Mouse (Mus musculus) inflammation-experienced regulatory T-cells, adult 6 months (primary cell): Measurements from ENCODE around the gene Fuca1. TPM values are rescaled to one million over a fixed set of nuclear protein-coding genes. Genes with fewer than 3 reads are reported as not detected.

Experiments used
- ATAC-seq: one replicate; pipeline ENCODE4 v1.8.0; 2017
- polyA plus RNA-seq, 3 experiments: library from polyadenylated mRNA; unstranded; fragments of 100-300 nt; shearing (Covaris generic); gene quantifications; one replicate each; pipeline ENCODE4 v1.2.1; 2017

Gene Fuca1
- polyA plus RNA-seq = 100 to 1,000 TPM in 1 of 3 experiments, 10 to 100 TPM in 2; 81.7 to 101 (median 98.9) TPM

DNA sequence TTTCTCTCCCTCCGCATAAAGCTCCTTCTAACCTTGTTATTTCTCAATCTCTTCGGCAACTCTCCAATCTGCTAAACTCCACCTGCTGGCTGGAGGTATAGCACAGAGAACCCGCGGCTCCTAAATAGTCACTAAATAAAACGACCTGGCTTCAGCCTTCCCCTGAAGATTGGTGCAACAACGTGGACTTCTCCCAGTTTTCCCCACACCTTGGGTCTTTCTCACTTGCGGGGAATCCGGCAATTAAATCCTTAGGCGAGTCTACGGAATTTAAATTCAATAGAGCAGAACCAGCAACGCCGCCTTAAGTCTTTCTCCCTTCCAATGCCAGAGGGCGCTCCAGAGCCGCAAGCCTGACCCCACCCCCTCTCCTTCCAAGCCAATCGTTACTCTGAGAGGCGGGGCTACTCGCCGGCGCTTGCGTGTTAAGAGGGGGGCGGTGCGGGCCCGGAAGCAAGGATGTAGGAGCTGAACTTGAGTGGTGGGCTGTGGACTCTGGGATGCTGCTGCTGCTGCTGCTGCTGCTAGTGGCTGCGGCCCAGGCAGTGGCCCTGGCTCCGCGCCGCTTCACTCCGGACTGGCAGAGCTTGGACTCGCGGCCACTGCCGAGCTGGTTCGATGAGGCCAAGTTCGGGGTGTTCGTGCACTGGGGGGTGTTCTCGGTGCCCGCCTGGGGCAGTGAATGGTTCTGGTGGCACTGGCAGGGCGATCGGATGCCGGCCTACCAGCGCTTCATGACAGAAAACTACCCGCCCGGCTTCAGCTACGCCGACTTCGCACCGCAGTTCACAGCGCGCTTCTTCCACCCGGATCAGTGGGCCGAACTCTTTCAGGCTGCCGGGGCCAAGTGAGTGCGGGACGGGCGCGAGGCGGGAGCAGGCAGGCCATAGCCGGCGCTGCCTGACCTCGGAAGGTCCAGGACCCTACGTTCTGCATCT lies at the start of gene Fuca1:
Gene Fuca1, plus strand, starts transcription at position 432 of the 938 bp plus-strand sequence.
- ATAC-seq = peak; percentile 92

DNA sequence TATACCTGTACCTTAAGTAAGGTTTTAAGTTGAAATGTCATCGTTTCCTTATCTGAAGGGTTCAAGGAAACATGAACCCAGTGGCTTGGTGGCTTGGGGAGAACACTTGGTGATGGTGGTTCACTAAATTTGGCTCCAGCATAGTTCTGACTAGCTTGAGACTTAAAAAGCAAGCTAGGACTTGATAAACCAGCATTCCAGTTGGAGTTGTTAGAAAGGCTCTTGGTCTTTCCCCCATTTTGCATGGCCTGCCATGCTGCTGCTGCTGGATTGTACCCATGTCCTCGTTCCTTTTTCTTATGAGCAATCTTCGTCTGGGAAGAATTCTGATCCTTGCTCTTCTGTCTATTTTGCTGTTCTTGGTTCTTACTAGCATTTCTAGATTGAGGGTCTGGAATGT lies 48.5 kb upstream of the Fuca1 start:
- ATAC-seq = no peak

DNA sequence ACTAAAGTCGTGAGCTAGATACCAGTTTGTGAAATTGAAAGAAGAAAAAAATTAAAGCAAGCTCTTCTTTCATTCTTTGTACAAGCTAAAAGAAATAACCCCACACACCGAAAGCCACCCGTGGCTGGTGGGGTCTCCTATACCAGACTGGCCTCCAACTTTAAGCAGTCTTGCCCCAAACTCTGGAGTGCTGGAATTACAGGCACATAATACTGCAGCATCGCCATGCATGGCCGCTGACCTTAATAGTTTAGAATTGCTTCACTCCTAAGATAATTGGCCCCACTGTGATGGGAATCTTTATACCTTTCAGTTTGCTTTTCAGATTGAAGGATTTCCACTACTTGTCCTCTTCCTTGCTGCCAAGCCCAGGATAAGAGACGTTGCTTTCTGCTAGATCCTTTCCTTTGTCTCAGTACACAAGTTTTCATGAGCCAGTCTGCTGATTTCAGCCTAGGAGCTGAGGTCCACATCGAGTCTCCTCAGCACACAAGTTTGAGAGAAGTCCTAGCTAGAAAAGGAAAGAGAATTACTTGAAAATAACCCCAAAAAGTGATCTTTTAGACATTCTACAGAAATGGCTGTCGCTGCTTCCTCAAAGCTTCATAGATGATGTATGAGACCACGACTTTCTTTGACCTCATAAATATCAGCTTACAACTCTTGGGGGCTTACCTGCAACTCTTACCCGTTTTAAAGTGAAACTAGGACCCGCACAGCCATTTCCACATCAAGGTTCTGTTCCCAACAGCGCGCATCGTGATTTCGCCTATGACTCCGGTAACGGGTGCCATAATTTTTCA lies 47.7 kb upstream of the Fuca1 start:
- ATAC-seq = no peak

DNA sequence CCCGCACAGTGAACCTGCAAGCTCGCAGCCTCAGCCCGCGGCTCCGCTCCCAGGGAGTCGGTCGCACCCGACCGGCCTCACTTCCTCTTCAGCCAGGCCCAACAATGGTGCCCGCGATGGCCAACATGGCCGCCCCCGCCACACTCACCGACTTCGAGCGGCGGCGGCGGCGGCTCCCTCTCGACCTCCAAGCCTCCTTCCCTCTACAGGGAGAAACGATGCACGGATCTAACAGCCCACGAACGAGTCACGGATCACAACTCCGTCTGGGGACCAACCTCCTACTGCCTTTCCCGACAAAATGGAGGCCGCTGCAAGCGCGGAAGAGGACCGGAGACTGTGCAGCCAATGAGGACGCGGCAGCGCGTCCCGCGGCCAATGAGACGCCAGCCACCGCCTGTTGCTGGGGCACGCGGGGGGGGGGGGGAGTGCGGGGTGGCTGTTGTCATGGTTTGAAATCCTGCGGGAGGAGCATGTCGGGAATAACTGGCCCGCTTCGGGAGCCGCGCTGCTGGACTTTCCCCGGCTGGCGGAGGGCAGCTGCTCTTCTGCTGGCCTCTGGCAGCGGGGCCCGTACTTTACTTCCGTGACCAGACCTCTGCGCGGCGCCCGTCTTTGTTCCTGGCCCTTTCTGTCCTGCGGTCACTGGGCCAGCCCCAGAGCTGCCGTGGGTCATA lies 46.9 kb upstream of the Fuca1 start, which contains the start of gene Pnrc2:
Gene Pnrc2, minus strand, starts transcription at position 325 of the 677 bp plus-strand sequence.
- peak; percentile 63 for ATAC-seq

DNA sequence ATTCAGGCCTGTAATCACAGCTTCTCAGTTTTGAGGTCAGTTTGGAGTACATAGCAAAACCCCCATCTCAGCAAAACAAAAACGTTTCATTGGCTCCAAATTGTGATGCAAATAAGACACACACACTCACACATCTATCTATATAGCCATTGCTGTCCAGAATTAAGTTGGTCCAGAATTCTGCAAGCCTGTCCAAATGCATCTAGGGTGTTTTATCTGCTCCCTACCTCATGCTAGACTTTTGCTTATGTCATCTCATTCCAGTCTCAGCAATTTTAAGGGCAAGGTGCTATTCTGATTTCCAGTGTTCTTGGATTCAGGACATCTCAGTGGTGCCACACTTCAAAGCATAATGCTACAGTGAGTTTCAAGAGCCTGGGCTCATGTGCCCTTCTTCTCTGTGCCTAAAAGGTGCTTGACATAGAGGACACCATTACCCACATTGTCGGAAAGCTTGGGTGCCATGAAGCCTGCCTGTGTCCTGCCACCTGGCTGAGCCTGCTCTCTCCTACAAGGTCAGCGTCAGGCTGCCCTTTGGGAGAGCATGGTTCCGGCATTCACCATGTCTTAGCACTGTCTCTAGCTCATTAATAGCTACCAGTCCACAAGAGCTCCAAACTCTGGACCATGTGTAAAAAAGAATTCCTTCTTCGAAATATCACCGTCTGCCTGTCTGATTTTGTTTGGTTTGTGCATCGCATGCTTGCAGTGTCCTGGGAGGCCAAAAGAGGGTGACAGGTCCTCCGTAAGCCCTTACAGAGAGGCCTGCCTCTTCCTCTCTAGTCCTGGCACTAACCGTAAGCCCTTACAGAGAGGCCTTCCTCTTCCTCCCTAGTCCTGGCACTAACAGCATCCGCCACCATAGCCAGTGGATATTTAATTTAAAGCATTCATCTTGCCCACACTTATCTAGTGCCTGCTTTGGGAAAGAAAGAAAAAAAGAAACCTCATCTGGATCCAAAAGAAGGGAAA lies 45.7 kb upstream of the Fuca1 start:
- no peak for ATAC-seq

DNA sequence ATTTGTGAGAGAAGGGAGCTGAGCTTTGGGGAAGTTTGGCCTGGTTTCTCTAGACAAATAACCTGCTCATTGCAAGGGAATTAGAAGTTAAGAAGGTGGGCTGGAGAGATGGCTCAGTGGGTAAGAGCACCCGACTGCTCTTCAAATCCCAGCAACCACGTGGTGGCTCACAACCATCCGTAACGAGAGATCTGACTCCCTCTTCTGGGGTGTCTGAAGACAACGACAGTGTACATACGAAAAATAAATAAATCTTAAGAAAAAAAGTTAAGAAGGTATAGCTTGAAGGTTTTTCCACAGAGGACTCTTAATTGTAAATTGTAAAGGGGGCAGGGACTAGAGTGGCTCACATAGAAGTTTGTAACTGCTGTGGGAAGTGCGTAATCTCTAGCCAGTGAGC lies 45.0 kb upstream of the Fuca1 start:
- no peak for ATAC-seq

DNA sequence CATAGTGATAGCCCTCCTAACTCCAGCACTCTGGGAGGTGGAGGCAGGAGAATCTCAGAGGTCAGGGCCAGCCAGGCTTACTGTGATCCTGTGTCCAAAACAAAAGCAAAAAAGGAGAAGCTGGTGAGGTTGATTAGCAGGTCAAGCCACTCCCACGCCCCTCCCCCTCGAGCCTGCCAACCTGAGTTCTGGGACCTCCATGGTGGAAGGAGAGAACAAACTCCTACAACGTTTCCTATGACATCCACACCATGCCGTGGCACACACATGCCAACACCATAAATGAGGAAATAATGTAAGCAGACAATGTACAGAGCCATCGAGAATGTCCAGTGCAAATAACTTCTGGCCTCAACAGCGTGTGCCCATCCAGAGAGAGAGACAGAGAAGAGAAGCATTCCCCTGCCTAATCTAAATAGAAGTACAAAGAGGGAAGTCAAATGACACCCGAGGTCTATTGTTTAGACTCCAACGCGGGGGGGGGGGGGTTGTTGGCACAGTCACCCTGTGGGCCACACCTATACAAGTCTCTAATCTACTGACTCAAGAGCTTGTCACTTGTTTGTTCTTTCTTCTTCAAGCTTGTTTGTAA lies 44.4 kb upstream of the Fuca1 start:
- ATAC-seq = no peak

DNA sequence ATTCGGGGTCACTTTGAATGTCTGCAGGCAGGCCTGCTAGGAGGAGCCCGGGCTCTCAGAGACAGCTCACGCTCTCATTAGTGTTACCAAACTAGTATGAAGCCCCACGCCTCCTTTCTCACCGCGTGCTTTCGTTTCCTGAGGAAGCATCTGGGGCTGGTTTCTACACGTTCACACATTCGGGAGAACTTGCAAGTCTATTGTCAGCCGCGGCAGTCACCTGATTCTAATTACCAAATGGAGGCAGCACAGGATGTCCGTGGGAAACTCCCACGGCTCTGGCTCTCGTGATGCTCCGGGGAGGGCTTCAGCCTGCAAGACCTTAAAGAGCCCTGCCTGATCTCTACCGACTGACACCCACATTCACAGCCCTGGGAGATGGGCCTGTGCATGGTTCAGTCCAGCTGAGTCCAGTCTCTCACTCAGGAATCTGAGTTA lies 43.9 kb upstream of the Fuca1 start:
- ATAC-seq = peak; percentile 84

DNA sequence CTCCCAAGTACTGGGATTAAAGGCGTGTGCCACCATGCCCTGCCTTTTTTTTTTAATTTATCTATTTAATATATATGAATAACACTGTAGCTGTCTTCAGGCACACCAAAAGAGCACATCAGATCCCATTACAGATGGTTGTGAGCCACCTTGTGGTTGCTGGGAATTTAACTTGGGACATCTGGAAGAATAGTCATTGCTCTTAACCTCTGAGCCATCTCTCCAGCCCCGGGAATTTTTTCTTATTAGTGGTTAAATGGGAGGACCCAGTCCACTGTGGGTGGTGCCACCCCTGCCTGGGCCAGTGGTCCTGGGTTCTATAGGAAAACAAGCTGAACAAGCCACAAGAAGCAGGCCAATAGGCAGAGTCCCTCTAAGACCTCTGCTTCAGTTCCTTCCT lies 42.8 kb upstream of the Fuca1 start:
- no peak for ATAC-seq

DNA sequence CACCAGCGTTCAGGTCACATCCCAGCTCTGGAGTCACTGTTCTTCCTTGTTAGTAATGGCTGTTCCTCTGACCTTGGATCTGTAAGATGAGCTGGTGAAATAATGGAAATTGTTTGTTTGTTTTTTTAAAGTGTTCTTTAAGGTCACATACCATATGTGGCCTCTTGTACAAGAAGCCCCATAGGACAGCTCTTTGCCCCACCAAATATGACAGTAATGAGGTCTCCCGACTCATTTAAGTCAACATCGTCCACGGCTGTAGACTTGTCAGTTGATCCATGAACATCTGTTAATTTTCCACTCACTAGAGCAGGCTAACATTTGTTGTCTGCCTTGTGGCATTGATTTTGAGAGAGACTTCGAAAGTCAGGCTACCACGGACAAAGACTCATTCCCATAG lies 41.5 kb upstream of the Fuca1 start:
- no peak for ATAC-seq

DNA sequence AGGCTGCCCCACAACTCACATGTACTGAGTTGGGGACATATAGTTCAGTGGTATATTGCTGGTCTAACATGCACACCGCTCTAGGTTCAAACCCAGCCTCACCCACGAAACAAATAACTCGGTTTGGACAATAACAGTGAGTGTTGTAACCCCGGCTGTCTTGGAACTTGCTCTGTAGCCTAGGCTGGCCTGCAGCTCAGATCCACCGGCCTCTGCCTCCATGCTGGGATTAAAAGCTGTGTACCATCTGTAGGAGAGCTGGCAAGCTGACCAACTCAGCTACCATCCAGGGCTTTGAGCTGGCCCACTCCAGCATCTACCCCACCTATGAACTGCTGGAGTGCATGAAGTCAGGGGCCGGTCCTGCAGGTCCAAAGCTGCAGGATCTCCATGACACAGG lies 40.5 kb upstream of the Fuca1 start:
- ATAC-seq = no peak

DNA sequence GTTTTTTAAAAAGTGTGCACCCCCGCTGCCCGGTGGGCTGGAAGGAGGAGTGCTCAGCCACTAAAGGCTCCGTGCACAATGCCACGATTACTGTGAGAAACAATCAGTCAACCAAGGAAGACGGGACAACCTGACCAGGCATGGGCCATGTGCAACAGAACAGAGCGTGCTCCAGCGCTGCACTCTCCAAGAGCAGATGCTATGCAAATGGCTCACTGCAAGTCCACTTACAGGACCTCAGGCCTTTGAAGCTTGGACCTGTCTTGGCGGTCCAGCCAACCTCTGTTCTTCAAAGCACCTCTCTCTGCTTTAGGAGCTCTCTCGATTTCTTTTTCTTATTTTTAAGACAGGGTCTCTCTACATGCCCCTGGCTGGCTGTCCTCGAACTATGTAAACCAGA lies 40.0 kb upstream of the Fuca1 start:
- no peak for ATAC-seq

DNA sequence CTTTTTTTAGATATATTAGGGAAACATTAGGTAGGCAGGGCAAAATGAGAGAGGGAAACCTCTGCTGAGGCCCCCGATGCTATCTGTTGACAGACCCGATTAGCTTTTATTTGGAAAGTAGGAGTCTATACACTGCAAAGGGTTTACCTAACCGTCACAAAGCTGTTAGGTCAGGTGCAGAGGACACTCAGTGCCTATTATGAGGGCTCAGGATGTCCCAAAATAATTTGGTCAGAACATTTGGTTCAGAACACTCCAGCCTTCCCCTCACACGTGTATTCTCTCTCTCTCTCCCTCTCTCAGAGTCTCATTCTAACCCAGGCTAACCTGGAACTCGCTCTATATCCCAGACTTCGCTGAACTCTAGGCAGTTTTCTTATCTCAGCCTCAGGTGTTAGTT lies 38.5 kb upstream of the Fuca1 start:
- no peak for ATAC-seq

DNA sequence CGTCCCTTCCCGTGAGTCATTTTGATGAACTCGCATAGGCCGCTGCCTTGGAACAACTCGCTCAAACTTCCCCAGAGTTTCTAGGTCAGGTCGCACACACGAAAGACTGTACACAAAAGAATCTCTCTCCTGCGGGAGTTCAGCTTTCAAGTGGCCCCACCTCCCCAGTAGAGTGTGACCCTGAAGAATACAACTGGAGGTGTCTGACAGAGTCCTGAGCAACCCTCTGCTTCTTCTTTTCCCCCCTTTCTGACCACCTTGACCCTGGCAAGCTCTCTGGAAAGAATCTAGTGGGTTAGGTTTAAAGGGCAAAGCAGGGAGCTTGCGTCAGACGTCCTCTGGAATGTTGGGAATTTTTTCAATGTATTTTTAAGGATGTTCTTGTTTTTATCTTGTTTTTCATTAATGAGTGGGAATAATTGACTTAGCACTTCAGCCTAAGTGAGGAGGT lies 37.1 kb upstream of the Fuca1 start:
- no peak for ATAC-seq

DNA sequence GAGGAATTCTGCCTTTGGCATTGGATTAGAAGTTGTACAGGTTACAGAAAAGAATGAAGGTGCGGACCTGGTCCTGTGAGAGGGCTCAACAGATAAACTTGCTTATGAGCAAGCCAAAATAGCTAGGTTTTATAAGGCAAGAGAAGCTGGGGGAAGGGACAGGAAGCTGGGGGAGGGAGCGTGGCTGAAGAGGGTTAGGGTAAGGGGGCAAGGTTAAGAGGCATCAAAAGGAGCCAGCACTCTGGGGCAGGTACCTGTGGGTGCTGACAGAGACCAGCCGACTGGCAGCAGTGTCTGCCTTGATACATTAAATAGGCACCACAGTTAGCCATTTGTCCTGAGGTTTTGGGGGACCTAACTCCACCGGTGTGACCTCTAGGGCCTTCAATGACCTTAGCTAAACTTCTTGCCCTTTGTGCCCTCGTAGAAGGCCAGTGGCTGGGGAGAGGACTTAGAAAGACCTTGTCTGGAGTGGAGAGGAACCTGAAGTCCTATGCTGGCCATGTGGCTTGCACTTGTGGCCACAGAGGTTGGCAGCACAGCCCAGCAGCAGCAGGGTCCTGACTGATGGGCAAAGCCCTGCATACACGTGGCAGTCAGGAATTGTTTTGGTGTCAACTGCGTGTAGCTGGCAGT lies 36.5 kb upstream of the Fuca1 start:
- ATAC-seq = peak; percentile 32

DNA sequence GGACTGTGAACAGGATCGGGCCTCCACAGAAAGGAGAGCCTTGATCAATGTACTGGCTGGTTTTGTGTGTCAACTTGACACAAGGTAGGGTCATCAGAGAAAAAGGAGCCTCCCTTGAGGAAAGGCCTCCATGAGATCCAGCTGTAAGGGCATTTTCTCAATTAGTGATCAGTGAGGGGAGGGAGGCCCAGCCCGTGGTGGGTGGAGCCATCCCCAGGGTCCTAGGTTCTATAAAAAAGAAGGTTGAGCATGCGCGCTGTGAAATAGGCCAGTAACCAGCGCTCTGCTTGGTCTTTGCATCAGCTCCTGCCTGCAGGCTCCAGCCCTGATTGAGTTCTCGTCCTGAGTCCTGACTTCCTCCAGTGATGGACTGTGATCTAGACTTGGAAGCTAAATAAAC lies 36.0 kb upstream of the Fuca1 start:
- no peak for ATAC-seq

DNA sequence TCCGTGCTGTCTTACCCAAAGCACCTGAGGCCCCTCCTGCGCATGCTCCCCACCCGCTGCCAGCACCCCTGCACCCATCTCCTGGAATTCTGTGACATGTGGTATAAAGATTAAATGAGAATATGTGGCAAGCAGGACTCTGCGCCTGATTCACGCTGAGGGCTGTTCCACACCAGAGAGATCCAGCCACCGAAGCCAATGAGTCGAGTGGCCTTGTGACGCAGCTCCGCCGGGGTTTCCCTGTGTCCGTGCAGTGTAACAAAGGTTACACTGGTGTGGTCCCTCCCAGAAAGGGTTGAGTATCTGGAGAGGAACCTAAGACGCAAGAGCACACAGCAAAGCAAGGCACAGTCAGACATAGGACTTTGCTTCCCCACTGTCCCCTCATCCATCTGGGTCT lies 34.9 kb upstream of the Fuca1 start:
- ATAC-seq = no peak

DNA sequence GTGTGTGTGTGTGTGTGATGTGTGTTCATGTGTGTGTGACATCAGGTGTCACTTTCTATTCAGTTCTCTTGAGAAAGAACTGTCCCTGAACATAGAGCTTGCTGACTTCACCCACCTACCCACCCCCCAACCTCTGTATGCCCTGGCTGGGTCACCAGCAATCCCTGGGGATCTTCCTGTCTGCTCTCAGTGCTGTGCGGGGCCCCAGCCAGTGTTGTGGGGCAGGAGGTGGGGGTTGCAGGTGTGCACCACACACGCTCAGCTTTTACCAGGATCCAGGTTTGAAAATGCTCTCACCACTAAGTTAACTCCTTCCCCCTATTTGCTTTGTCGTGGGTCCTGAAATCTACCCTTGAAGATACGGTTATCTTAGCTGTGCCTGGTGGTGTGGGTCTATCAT lies 34.4 kb upstream of the Fuca1 start:
- ATAC-seq = no peak

DNA sequence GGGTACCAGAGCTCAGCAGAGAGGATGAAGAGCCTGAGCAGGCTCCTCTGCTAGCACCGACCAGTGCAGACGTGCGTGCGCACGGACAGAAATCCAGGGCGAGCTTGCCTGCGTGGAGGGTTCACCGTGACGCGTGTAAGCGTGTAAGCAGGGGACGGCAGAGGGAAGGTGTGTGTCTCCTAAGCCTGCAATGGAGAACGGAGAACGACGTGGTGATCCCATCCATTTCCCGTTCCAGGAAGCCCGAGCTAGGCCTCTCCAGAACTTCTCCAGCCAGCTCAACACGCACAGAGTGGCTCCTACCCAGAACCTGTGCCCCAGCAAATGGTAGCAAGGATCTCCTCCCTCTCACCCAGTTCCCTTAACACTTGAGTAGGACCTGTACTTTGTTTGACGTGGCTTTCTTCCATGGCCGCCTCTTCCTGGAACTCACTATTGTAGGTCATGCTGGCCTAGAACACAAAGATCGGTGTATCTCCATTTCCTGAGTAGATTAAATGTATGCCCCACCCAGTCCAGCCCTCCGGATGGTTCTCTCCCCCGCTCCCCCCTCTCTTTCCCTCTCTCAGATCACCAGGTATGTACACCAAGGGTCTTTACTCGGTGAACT lies 32.0 kb upstream of the Fuca1 start:
- ATAC-seq = no peak
